Mouse (Mus musculus) ES-E14 (cell line): ENCODE results near the gene Sun1.

Experiments
- CHD2 ChIP-seq: IDR thresholded peaks from 2 replicates; pipeline ENCODE4 v1.6.1; 2014; ENCODE audit warnings: mild to moderate bottlenecking, low read depth, low read length, inconsistent platforms
- HCFC1 ChIP-seq: IDR thresholded peaks from 2 replicates; pipeline ENCODE4 v1.6.1; 2012; ENCODE audit warnings: low read length, inconsistent platforms, borderline replicate concordance; ENCODE audit not compliant: insufficient read depth
- MAFK ChIP-seq: IDR thresholded peaks from 2 replicates; pipeline ENCODE4 v1.6.1; 2014; ENCODE audit warnings: mild to moderate bottlenecking, low read depth, low read length, inconsistent platforms; ENCODE audit not compliant: insufficient read depth

- TF ChIP-seq HCFC1 (no peak), MAFK (no peak), CHD2 (no peak)
Observed at GRCm38 (mm10) chr5:139202127-139202526, 1.7 kb downstream of the Sun1 start.
